Mouse (Mus musculus): ENCODE results near the gene Dnaic2. TPM values are rescaled to one million over a fixed set of nuclear protein-coding genes. Genes with fewer than 3 reads are reported as not detected.

The Dnaic2 gene
- 2.2 and 2.9 TPM in 2 replicates for polyA plus RNA-seq (2012; rRNA removed; ENCODE audit: low replicate concordance)

DNA sequence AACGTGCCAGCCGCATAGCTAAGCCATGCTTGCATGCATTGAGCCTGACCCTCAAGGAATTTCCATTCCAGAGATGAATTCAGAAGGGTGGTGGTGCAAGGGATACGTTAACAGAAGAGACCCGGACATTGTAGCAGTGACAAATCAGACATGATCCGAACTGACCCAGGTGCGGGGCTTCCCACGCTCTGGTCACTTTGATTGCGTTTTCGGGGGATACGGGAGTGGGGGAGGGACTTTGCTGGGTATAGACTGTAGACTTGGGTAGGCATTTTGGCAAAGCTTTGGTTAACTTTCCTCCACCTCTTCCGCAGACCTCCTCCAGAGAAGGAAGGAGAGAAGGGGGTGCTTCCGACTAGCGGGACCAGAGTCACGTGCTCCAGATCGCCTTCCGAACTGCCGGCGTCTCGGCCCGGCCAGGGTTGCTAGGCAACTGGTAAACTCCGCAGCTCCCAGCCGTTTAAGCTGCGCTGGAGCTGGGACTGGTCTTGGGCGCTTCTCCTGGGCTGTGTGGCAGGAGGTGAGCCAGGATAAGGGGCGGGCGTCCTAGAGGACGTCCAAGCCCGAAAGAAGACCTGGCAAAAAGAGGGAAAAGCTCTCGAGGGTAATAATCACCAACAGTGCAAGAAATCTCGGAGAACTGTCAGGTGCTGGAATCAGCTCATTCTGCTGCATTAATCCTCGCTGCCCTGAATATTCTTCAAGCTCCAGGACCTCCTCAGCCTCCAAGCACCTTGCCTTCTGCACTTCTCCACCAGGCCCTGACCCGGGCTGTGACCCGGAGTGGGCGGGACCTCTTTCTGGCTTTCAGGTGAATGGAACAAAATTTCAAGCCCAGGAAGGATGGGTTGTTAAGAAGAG, at the start of gene Dnaic2:
Gene Dnaic2 (plus strand): TSS at position 444 of the 861 bp plus-strand sequence.

DNA sequence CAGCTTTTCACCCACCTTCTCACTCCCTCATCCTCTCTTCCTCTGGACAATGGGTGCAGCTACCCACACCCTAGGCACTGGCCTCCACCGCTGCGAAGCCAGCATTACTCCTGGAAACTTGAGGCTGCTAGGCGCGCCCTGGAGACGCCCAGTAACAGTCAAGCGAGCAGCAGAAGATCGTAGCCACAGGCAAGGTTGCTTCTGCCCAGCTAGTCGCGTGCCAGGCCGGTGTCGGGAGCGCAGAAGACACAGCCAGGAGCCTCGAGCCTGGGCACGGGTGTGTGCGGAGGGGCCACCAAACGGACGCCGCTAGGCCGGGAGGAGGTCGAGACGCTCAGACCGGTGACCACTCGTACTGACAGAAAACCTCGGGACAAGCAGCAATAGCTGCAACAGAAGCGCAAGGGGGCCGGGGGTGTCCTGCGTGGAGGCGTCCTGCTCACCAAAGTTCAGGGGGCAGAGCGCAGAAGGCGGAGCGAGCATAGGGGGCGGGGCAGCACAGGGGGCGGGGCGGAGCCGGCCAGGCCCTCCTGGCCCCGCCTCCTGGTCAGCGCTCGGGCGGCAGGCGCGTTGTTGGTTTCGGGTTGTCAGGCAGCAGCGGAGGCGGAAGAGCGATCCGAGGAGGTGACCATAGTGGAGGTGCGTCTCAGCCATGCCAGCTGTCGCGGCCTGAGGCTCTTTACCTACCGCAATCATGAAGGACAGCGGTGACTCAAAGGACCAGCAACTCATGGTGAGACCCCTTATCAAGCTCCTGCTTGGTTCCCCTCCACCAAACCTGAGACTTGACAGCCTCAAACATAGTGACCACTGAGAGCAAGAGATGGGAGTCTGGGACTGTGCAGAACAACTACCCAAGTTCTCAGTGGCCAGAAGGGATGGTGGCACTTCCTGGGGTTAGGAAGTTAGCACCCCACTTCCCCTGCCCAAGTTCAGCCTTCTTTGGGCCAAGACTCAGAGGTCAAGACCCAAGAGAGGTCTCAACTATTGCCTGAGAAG, 37.9 kb downstream of the Dnaic2 start, which contains the start of gene Kif19a:
Gene Kif19a (plus strand): TSS at position 569 of the 999 bp plus-strand sequence.

DNA sequence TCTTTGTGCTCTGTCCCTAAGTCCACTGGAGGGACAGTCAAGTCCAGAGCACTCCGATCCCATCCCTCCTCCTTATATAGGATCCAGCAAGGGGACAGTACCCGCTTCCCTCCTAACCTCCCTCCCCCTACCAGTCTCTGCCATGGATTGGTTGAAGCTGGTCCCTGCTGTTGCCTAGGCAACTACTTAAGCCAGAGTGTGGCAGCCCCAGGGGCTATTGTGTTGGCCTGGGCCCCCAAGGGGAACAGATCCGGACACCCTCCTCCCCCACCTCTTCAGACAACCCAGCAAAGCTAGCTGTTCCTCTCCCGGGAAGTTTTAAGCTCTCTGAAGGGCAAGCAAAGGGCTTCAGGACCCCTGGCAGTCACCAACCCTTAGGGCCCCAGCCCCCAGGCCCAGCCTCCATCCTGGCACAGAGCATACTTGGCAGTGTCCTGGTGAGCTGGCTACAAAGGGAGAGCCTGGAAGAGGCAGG, 68.7 kb downstream of the Dnaic2 start, which contains the start of gene Btbd17:
Gene Btbd17 (minus strand): TSS at position 98 of the 475 bp plus-strand sequence.

DNA sequence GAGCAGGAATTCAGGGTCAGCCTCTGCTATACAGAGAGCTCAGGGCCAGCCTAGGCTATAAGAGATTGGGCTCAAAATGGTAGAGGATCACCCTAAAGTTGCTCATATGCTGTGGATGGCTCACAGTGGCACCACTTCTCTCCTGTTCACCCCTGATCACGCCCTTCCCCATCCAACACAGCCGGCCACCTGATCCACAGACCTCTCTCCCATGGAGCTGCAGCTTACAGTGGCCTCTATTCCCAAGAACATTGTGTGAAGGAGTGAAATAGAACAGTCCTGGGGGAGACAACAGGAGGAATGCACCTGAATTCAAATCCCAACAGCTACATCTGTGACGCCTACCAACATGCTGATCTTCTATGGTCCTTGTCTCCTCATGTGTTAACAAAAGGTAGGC, 71.4 kb downstream of the Dnaic2 start, which contains the start of gene Gpr142:
Gene Gpr142 (plus strand): TSS at position 301 of the 400 bp plus-strand sequence.

Other genes with a start within 250 kb of the Dnaic2 start
- gene Rpl38, start 58.9 kb upstream of the Dnaic2 start, polyA plus RNA-seq (2012; rRNA removed; ENCODE audit: low replicate concordance) = 234 and 324 TPM in 2 replicates
- 76.9 and 89.5 TPM in 2 replicates for gene Ttyh2, start 52.0 kb upstream of the Dnaic2 start, polyA plus RNA-seq (2012; rRNA removed; ENCODE audit: low replicate concordance)
- gene Kif19a, start 38.0 kb downstream of the Dnaic2 start, polyA plus RNA-seq (2012; rRNA removed; ENCODE audit: low replicate concordance) = 3.1 and 4.7 TPM in 2 replicates
- gene Btbd17, start 68.5 kb downstream of the Dnaic2 start, polyA plus RNA-seq (2012; rRNA removed; ENCODE audit: low replicate concordance) = 1.3 and 3.0 TPM in 2 replicates
- gene Gpr142, start 71.5 kb downstream of the Dnaic2 start, polyA plus RNA-seq (2012; rRNA removed; ENCODE audit: low replicate concordance) = not detected in 2 replicates
- gene Gprc5c, start 123.7 kb downstream of the Dnaic2 start, polyA plus RNA-seq (2012; rRNA removed; ENCODE audit: low replicate concordance) = 37.4 and 56.3 TPM in 2 replicates
- gene Cd300a, start 162.6 kb downstream of the Dnaic2 start, polyA plus RNA-seq (2012; rRNA removed; ENCODE audit: low replicate concordance) = 2.2 and 3.9 TPM in 2 replicates
- 2.9 and 6.2 TPM in 2 replicates for gene Cd300lb, start 207.0 kb downstream of the Dnaic2 start, polyA plus RNA-seq (2012; rRNA removed; ENCODE audit: low replicate concordance)
- gene Cd300c, start 241.7 kb downstream of the Dnaic2 start, polyA plus RNA-seq (2012; rRNA removed; ENCODE audit: low replicate concordance) = 4.5 and 5.2 TPM in 2 replicates

Measured in mammary gland, adult 2 months (tissue).